Mouse (Mus musculus) heart, adult 18-20 months (tissue): ENCODE measurements at regions not wholly inside any gene's neighbourhood (a gene's known extent, or its start where the extent isn't known, plus 50 kb on each side); places are given as distances from the start of the nearest gene placed in this dataset.
A peak's percentile ranks its signal among the peaks of the same experiment; 100 is the strongest.

Source experiments
- DNase-seq, 2 experiments: peaks; one replicate each; pipeline ENCODE4 v3.0.0; 2021 to 2022; ENCODE audit warnings: mixed read lengths in 1 of 2

- no peak for DNase-seq
Observed at GRCm38 (mm10) chr1:72038518-72038917, 173.6 kb downstream of the Mreg start.

DNA sequence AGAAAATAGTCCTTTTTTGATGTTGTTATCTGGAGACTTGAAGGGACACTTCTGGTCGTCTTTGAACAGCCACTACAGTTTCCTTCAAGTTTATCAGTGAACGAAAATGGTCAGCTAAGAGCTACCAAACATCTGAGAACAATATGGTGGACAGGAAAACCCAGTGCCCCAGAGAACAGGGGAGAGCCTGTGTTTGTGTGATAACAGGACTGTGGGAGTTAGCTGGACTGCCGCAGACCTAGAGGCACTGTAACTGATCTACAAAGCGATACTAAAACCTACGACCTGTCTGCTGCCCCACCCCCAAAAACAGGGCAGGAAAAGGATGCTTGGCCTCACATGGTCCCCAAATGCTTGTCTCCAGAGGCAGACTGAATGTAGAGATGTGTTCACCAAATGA lies 175.5 kb downstream of the Mreg start:
- DNase-seq = no peak

GRCm38 (mm10) chr1:72036141-72036540 lies 176.0 kb downstream of the Mreg start:
- no peak for DNase-seq

GRCm38 (mm10) chr1:72033941-72034340 lies 178.2 kb downstream of the Mreg start:
- DNase-seq = no peak

- DNase-seq = no peak
Observed at GRCm38 (mm10) chr1:72032214-72032613, 179.9 kb downstream of the Mreg start.

DNA sequence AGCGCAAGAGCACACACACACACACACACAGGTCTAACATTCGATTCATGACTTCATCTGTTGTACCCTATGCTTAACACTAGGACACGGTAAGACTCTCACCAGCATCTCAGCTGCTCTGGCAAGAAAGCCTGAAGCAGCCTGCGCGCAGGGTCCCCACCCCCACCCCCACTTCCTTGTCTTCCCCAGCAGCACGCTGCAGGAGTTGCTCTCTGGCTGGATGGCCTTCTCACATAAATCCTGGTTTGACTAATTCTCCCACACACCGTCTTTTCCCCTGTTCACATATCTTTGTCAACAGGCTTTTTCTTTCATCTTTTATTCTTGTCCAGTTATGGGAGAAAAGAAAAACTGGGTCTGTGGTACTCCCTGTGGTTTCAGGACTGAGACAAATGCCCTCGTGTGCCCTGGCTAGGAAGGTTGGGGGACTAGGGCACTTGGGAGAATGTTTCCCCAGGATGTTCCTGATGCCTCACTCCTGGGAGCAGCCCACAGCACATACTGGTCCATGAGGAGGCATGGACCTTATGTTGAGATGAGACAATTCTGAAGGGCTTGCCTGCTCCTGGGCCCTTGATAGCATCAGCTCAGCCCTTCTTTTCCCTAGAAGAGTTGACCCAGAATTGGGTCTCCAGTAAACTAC lies 181.2 kb downstream of the Mreg start:
- DNase-seq = no peak

DNA sequence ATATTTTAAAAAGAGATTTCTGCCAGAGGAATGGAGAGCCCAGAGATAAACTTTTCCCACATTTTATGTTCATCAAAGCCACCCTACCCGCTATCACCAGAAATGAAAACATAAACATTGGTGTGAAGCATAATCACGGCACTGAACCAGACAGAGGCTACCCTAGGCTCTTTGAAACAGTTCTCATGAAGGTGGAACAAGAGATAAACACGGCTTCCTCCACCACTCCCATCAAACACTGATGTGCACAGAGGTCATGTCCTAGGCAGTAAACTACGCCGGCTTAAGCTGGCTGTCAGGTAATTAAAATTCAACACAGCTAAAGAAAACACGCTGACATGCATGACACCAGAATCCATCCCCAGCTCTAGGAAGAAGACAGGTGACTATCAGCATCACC lies 182.5 kb downstream of the Mreg start:
- no peak for DNase-seq

GRCm38 (mm10) chr1:72026861-72027260 lies 185.2 kb downstream of the Mreg start:
- no peak for DNase-seq

GRCm38 (mm10) chr1:72022631-72023030 lies 189.5 kb downstream of the Mreg start:
- no peak for DNase-seq

DNA sequence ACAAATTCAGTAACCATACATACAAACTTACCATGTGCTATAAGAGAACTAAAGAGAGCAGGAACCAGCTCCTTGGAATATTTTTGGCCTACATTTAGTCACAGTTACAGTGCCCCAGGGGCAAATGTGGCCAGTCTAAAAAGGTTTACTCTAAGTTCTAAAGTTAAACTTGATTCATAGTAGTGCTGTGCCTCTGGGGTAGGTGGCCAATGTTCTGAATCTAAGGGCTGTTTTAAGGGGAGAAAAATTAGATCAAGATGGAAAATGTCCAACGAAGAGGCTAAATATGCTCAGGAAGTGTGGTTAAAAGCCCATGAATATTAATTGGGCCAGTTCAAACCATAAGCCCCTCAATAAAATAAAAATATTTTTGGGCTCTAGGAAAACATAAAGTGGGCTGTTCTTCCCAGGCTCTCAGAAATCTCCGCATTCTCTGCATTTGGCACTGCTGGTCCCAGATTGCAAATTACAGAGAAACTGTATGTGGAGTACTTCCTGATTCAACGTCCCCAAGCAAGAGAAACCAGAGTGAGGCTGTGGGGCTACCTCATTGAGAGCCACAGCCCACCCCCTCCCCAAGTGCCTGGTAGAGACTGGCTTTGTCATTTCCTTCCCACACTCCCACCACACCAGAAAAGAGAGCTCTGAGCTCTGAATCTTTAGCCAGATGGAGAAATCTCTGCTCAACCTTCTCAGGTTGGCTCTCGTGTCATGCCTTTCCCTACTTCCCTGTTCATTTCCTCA lies 193.5 kb downstream of the Mreg start:
- no peak for DNase-seq

DNA sequence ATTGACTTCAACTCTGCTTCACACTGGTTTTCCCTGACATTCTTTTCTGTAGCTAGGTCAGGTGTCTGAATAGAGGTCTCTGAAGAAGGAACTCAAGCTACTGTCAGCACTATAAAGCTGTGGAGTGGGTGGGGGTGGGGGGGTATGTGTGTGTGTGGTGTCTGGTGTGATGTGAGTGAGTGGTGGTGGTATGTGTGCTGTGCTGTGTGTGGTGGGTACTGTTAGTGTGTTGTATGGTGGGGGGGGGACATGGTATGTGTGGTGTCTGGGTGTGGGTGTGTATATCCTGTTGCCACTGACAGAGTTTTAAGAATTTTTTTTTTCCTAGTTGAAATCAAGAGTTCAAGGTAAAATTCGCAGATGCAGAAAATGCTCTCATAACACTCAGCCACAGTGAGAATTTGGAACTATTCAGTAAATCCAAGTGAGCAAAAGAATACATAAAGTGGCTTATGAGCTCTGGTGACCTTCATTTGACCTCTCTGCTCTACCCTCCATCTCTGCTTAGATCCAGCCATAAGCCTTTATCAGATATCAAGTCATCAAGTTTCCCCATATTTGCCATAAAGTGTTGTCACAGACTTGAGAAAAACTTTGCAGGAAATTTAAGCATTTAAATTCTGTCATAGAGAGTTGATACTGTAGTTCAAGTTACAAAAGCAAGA lies 194.2 kb downstream of the Mreg start:
- no peak for DNase-seq

GRCm38 (mm10) chr1:72015471-72015870 lies 196.6 kb downstream of the Mreg start:
- no peak for DNase-seq

- peak; percentile 34 to 68 for DNase-seq
Observed at GRCm38 (mm10) chr1:72014580-72014979, 197.5 kb downstream of the Mreg start.

- peak; percentile 29 to 45 for DNase-seq
Observed at GRCm38 (mm10) chr1:72013863-72014262, 198.2 kb downstream of the Mreg start.

- peak in 1 of 2 experiments; percentile 27 for DNase-seq
Observed at GRCm38 (mm10) chr1:72012710-72013109, 199.4 kb downstream of the Mreg start.

GRCm38 (mm10) chr1:72009270-72009928 lies 202.7 kb downstream of the Mreg start:
- DNase-seq = no peak

DNA sequence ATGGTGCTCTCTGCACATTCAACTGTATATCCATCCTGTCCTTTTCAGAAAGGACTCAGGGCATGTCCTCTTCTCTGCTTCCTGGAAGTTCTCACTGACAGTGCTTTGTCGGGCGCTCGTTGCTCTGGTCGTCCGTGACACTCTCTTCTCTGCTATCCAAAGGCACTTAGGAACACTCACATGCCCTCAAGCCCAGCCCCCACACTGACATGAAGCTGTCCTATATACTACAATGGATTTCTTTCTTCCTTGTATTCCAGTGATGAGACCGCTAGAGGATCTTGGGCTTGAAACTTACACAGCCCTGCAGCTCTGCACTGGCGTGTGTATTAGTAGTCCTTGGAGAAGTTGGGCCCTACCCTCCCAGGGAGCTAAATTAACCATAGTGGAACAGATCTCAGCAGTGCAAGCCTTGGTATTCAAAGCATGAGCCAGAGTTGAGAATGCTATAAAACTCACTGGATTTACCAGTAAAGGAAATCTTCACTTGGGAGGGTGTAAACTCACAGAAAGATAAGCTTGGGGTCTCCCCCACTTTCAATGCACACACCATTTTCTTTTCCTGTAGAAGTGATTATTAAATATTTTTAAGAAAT lies 205.3 kb downstream of the Mreg start:
- DNase-seq = no peak

DNA sequence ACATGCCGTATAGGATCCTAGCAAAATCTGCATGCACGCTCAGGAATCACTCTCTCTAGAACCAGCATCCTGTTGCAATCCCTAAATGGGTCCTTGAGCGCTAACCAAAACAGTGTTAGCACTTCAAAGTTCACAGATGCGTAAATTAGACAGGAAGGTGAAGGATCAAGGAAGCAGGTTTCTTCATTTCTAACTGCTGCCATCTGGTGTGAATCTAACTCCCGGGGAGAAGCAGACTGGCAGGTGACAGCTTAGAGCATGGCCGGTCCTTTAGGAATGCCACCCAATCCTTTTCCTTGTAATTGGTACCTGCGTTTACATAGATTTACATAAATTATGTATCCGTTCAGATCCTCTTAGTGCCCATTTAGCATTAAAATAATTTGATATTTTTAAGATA lies 206.2 kb downstream of the Mreg start:
- no peak for DNase-seq

GRCm38 (mm10) chr1:72005550-72005949 lies 206.6 kb downstream of the Mreg start:
- DNase-seq = no peak

- DNase-seq = no peak
Observed at GRCm38 (mm10) chr1:72003424-72004278, 208.5 kb downstream of the Mreg start.

DNA sequence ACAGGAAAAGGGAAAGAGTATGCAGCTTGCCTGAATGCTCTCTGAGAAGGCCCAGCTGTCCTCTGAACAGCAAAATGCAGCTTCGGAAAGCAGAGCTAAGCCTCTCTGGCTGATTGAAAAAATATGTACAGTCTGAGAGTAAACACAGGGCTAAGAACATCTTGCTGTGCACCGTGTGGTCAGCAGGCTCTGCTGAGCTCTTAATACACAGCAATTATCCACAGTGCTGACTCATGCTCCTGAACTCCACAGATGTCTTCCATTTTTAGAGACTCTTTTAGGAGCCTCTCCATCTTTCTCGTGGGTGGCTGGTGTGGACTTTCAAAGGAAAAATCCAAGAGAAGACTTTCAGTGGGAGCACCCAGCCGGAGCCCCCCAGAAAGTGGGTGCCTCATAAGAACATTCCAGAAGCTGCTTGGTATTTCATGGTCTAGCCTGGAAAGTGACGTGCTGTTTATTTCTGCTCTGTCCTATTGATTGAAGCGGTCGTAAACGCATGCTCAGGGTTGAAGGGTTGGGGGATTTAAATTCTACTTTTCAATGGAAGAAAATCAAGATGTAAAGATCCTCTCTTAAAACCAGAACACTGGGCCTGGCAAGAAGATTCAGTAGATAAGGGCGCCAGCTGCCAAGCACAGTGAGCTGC lies 209.5 kb downstream of the Mreg start:
- DNase-seq = peak in 1 of 2 experiments; percentile 21
